Mouse (Mus musculus) naive thymus-derived CD4-positive, alpha-beta T cell, adult 5 months (primary cell): ENCODE data around the gene Ttl. TPM values are rescaled to one million over a fixed set of nuclear protein-coding genes. Genes with fewer than 3 reads are reported as not detected.

Experiments
- polyA plus RNA-seq: library from polyadenylated mRNA; unstranded; fragments of 100-300 nt; shearing (Covaris generic); gene quantifications from one replicate; pipeline ENCODE4 v1.2.1, GENCODE M21; 2017

The Ttl gene
- polyA plus RNA-seq = 5.9 TPM

GRCm38 (mm10) chr2:129065437-129066282 lies at the start of gene Ttl:
Ttl (plus strand) TSS chr2:129065942.

GRCm38 (mm10) chr2:129047811-129048210 lies 17.9 kb upstream of the Ttl start, which contains the start of gene Vinac1:
Vinac1 (minus strand) TSS chr2:129048172.

GRCm38 (mm10) chr2:129100784-129101310 lies 35.1 kb downstream of the Ttl start, which contains the start of gene Polr1b:
Polr1b (plus strand) TSS chr2:129100995.

GRCm38 (mm10) chr2:129129412-129129929 lies 63.7 kb downstream of the Ttl start, which contains the start of gene Chchd5:
Chchd5 (plus strand) TSS chr2:129129700.

Other genes starting within 250 kb of the Ttl start
- gene Tmem87b, start 247.8 kb upstream of the Ttl start, polyA plus RNA-seq = 43.0 TPM
- not detected for gene Fbln7, start 203.0 kb upstream of the Ttl start, polyA plus RNA-seq
- gene Zc3h8, start 121.9 kb upstream of the Ttl start, polyA plus RNA-seq = 13.0 TPM
- 5.4 TPM for gene Zc3h6, start 98.5 kb upstream of the Ttl start, polyA plus RNA-seq
- gene Gm10762, start 98.2 kb upstream of the Ttl start, polyA plus RNA-seq = 7.7 TPM
- 0.07 TPM for gene Vinac1, start 17.8 kb upstream of the Ttl start, polyA plus RNA-seq
- 30.8 TPM for gene Polr1b, start 35.1 kb downstream of the Ttl start, polyA plus RNA-seq
- gene Chchd5, start 63.8 kb downstream of the Ttl start, polyA plus RNA-seq = 11.6 TPM
- 138 TPM for gene Slc20a1, start 132.8 kb downstream of the Ttl start, polyA plus RNA-seq
- gene Ckap2l, start 231.3 kb downstream of the Ttl start, polyA plus RNA-seq = 0.44 TPM
- not detected for gene Il1a, start 244.0 kb downstream of the Ttl start, polyA plus RNA-seq